Mouse (Mus musculus) midbrain, embryonic 11.5 days (tissue): ENCODE data around the gene Nfkbid. TPM values are rescaled to one million over a fixed set of nuclear protein-coding genes. Genes with fewer than 3 reads are reported as not detected.

ENCODE experiments used
- ATAC-seq: fragments of 200-750 bp; cut with Nextera tagmentation; 2 replicates; pipeline ENCODE4 v1.8.0; 2017; ENCODE audit warnings: moderate TSS enrichment, moderate library complexity; ENCODE audit not compliant: low FRiP score
- DNase-seq: peaks from one replicate; pipeline ENCODE4 v3.0.0; 2015; ENCODE audit warnings: low spot score; ENCODE audit errors: missing footprints
- H3K27ac ChIP-seq: fragments of 300-500 bp; sonication (generic); 2 replicates; pipeline ENCODE4 v1.5.1; 2014; ENCODE audit warnings: low read depth, low read length
- H3K27me3 ChIP-seq: fragments of 300-500 bp; sonication (generic); 2 replicates; pipeline ENCODE4 v1.6.1; 2014; ENCODE audit warnings: mild to moderate bottlenecking, low read length, moderate library complexity, mixed read lengths; ENCODE audit not compliant: control insufficient read depth, insufficient read depth
- H3K36me3 ChIP-seq: fragments of 300-500 bp; sonication (generic); 2 replicates; pipeline ENCODE4 v1.6.1; 2014; ENCODE audit warnings: mild to moderate bottlenecking, low read length, moderate library complexity, mixed read lengths; ENCODE audit not compliant: control insufficient read depth, insufficient read depth
- H3K4me1 ChIP-seq: fragments of 300-500 bp; sonication (generic); 2 replicates; pipeline ENCODE4 v1.6.1; 2014; ENCODE audit warnings: low read length; ENCODE audit not compliant: control insufficient read depth, insufficient read depth
- H3K4me2 ChIP-seq: fragments of 300-500 bp; sonication (generic); 2 replicates; pipeline ENCODE4 v1.6.1; 2014; ENCODE audit warnings: mild to moderate bottlenecking, moderate library complexity
- H3K4me3 ChIP-seq: fragments of 300-500 bp; sonication (generic); 2 replicates; pipeline ENCODE4 v1.5.1; 2014; ENCODE audit warnings: low read depth, low read length
- H3K9ac ChIP-seq: fragments of 300-500 bp; sonication (generic); 2 replicates; pipeline ENCODE4 v1.6.1; 2014; ENCODE audit warnings: low read length
- H3K9me3 ChIP-seq: fragments of 300-500 bp; sonication (generic); 2 replicates; pipeline ENCODE4 v1.6.1; 2016; ENCODE audit warnings: low read length; ENCODE audit not compliant: control insufficient read depth
- WGBS: fragments of 180-500 bp; shearing (Covaris S2); extraction: QIAGEN DNeasy Blood & Tissue Kit; methylation state at CpG from one replicate; pipeline ENCODE4 v1.1.7; 2014; 5-methylcytosine and 5-hydroxymethylcytosine counted together
- polyA plus RNA-seq: library from polyadenylated mRNA; unstranded; fragments of >200 nt; fragmentation: Nextera tagmentation; extraction: Ambion mirVana; gene quantifications from 2 replicates; pipeline ENCODE4 v1.2.1, GENCODE M21; 2014

Gene Nfkbid
- polyA plus RNA-seq, 1 experiment from 2014 or later, result 1.2 TPM

- peak; percentile 99 for DNase-seq
- Histone ChIP-seq H3K4me3 (peak overlapping the region; percentile 53), H3K36me3 (no peaks in the 10 kb centered on the region), H3K4me2 (peak overlapping the region; percentile 95), H3K27me3 (no peaks in the 10 kb centered on the region), H3K27ac (no peak overlapping the region), H3K9me3 (no peaks in the 10 kb centered on the region), H3K4me1 (peaks cover 8% of the 10 kb centered on the region), H3K9ac (peak overlapping the region; percentile 73)
- WGBS, result under 1% methylated on average over 45 of the region's 45 CpGs
- peak; percentile 87 for ATAC-seq
Observed at GRCm38 (mm10) chr7:30421890-30422435, 431 bp downstream of the Nfkbid start.

DNA sequence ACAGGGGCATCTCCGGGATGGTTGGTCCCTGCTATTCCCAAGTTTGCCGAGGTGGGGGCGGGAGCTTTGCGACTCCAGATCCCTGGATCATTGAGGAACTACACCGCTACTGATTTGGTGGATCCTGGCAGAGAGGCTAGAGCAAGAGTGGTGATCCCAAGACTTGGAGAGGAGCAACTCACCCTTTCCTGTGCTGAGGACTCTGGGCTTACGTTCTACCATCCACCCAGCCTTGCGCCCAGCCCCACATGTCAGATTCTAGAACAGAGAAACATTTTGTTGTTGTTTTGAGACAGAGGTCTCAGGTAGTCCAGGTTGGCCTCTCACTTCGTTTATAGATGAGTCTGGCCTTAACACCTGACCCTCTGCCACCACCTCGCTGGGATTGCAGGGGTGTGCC is 1.0 kb downstream of the Nfkbid start:
- H3K27ac ChIP-seq, result no peak overlapping the region

DNA sequence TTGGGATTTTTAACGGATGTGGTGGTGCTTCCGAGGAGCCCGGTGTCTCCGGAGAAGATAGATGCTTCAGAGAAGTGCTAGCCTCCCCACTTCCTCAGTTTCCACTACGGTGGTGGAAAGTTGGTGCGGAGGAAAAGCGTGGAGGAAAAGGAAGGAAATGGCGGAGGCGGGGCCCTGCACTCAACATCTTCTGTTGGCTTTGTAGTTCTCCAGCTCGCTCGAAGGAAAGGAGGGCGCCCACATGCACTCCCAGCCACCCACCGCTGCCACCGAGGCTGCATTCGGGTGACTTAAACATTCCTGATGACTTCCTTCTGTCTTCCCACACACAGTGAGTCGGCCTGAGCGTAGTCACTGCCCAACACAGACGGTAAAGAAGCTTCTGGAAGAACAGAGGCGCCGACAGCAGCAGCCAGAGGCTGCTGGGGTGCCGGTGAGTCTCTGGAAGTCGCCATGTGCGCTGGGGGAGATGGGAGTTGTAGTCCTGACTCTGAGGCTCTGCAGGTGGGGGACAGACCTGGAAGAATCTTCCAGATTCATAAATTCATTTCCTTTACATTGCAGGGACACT is 1.6 kb downstream of the Nfkbid start:
- Histone ChIP-seq H3K9me3 (no peaks in the 10 kb centered on the region), H3K36me3 (no peaks in the 10 kb centered on the region), H3K27ac (no peak overlapping the region), H3K4me1 (peaks cover 8% of the 10 kb centered on the region), H3K4me3 (peak overlapping the region; percentile 53), H3K27me3 (no peaks in the 10 kb centered on the region), H3K4me2 (peak overlapping the region; percentile 95), H3K9ac (0 out of 2 replicates have a peak overlapping the region, but pooled peaks have one; percentile 73)
- 48% methylated on average over 22 of the region's 23 CpGs for WGBS
- ATAC-seq, result no peak
- DNase-seq, result no peak

More for the DNA sequence above, 1.0 kb downstream of the Nfkbid start:
- H3K4me1 ChIP-seq, result peaks cover 8% of the 10 kb centered on the region
- H3K9ac ChIP-seq, result peak overlapping the region; percentile 73
- H3K4me2 ChIP-seq, result peak overlapping the region; percentile 95
- DNase-seq, result peak; percentile 89
- H3K36me3 ChIP-seq, result no peaks in the 10 kb centered on the region
- no peaks in the 10 kb centered on the region for H3K9me3 ChIP-seq
- peak; percentile 57 for ATAC-seq
- H3K4me3 ChIP-seq, result peak overlapping the region; percentile 53
- WGBS, result 13% methylated on average over 9 of the region's 9 CpGs
- H3K27me3 ChIP-seq, result no peaks in the 10 kb centered on the region

GRCm38 (mm10) chr7:30429327-30429726 is 7.8 kb downstream of the Nfkbid start:
- Histone ChIP-seq H3K36me3 (no peaks in the 10 kb centered on the region), H3K27me3 (no peaks in the 10 kb centered on the region), H3K4me3 (no peak overlapping the region), H3K4me2 (no peak overlapping the region), H3K9me3 (no peaks in the 10 kb centered on the region), H3K27ac (no peak overlapping the region), H3K9ac (no peak overlapping the region), H3K4me1 (no peaks in the 10 kb centered on the region)
- ATAC-seq (no peak), DNase-seq (no peak)

- no peak for DNase-seq
- no peak overlapping the region for H3K4me2 ChIP-seq
- no peaks in the 10 kb centered on the region for H3K36me3 ChIP-seq
- H3K9me3 ChIP-seq, result no peaks in the 10 kb centered on the region
- no peaks in the 10 kb centered on the region for H3K27me3 ChIP-seq
- no peak for ATAC-seq
- WGBS, result 63% methylated on average over 2 of the region's 2 CpGs
- no peak overlapping the region for H3K27ac ChIP-seq
- no peaks in the 10 kb centered on the region for H3K4me1 ChIP-seq
- H3K4me3 ChIP-seq, result no peak overlapping the region
- H3K9ac ChIP-seq, result no peak overlapping the region
Observed at GRCm38 (mm10) chr7:30430191-30430590, 8.7 kb downstream of the Nfkbid start.

- no peaks in the 10 kb centered on the region for H3K27me3 ChIP-seq
- DNase-seq (no peak), ATAC-seq (peak; percentile 63; the same call in 1 of the 2 replicates)
- no peak overlapping the region for H3K4me3 ChIP-seq
- no peaks in the 10 kb centered on the region for H3K4me1 ChIP-seq
- H3K9me3 ChIP-seq, result no peaks in the 10 kb centered on the region
- H3K27ac ChIP-seq, result no peak overlapping the region
- 23% methylated on average over 3 of the region's 3 CpGs for WGBS
- H3K9ac ChIP-seq, result no peak overlapping the region
- H3K36me3 ChIP-seq, result no peaks in the 10 kb centered on the region
- H3K4me2 ChIP-seq, result no peak overlapping the region
Observed at GRCm38 (mm10) chr7:30431793-30432192, 10.3 kb downstream of the Nfkbid start.

DNA sequence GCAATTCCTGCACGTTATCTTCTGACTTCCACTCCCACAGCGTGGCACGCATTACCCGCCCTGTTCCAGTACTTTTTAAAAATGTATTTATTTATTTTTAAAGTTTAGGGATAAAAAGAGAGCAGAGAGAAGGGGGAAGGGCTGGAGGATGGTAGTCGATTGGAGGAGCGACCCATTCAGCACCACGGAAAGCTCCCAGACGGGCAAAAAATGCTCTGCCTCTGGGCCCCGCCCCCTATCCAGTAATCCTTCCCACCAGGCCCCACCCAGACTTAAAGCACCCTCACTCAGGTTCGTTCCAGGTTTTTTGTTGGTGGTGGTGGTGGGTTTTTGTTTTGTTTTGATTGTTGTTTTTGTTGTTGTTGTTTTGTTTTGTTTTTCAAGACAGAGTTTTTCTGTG is 12.7 kb downstream of the Nfkbid start:
- H3K27ac ChIP-seq, result no peak overlapping the region
- no peak overlapping the region for H3K4me2 ChIP-seq
- 0 out of 2 replicates have a peak, but pooled peaks cover 3% of the 10 kb centered on the region for H3K36me3 ChIP-seq
- ATAC-seq (no peak), DNase-seq (no peak)
- H3K4me1 ChIP-seq, result no peaks in the 10 kb centered on the region
- H3K9me3 ChIP-seq, result no peaks in the 10 kb centered on the region
- no peak overlapping the region for H3K9ac ChIP-seq
- no peak overlapping the region for H3K4me3 ChIP-seq
- no peaks in the 10 kb centered on the region for H3K27me3 ChIP-seq
- WGBS, result 6% methylated on average over 10 of the region's 10 CpGs

DNA sequence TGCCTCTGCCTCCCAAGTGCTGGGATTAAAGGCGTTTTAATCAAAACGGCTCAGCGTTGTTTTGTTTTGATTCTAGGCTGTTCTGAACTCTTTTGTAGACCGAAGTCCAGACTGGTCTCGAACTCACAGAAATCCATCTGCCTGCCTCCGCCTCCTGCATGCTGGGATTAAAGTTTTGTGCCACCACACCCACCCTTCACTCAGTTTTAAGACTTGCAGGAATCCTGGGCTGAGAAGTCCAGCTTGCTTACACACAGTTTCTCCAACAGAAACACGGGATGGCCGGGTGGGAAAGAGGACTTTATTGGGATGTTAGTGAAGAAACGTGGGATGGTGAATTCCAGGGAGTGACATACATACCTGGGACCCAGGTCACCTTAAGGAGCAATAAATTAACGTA is 13.2 kb downstream of the Nfkbid start:
- H3K9ac ChIP-seq, result no peak overlapping the region
- WGBS, result 73% methylated on average over 10 of the region's 10 CpGs
- ATAC-seq (no peak), DNase-seq (no peak)
- H3K9me3 ChIP-seq, result no peaks in the 10 kb centered on the region
- H3K4me3 ChIP-seq, result no peak overlapping the region
- H3K27me3 ChIP-seq, result no peaks in the 10 kb centered on the region
- no peak overlapping the region for H3K4me2 ChIP-seq
- 0 out of 2 replicates have a peak, but pooled peaks cover 3% of the 10 kb centered on the region for H3K36me3 ChIP-seq
- no peaks in the 10 kb centered on the region for H3K4me1 ChIP-seq
- no peak overlapping the region for H3K27ac ChIP-seq

GRCm38 (mm10) chr7:30435156-30435555 is 13.6 kb downstream of the Nfkbid start:
- no peaks in the 10 kb centered on the region for H3K27me3 ChIP-seq
- no peaks in the 10 kb centered on the region for H3K9me3 ChIP-seq
- 0 out of 2 replicates have a peak, but pooled peaks cover 3% of the 10 kb centered on the region for H3K36me3 ChIP-seq
- H3K4me3 ChIP-seq, result no peak overlapping the region
- no peak for DNase-seq
- no peak overlapping the region for H3K27ac ChIP-seq
- H3K4me2 ChIP-seq, result no peak overlapping the region
- no peak for ATAC-seq
- H3K9ac ChIP-seq, result no peak overlapping the region
- 64% methylated on average over 9 of the region's 9 CpGs for WGBS
- no peaks in the 10 kb centered on the region for H3K4me1 ChIP-seq
